Mouse (Mus musculus): ENCODE measurements around the gene Tmco1.

Gene Tmco1

DNA sequence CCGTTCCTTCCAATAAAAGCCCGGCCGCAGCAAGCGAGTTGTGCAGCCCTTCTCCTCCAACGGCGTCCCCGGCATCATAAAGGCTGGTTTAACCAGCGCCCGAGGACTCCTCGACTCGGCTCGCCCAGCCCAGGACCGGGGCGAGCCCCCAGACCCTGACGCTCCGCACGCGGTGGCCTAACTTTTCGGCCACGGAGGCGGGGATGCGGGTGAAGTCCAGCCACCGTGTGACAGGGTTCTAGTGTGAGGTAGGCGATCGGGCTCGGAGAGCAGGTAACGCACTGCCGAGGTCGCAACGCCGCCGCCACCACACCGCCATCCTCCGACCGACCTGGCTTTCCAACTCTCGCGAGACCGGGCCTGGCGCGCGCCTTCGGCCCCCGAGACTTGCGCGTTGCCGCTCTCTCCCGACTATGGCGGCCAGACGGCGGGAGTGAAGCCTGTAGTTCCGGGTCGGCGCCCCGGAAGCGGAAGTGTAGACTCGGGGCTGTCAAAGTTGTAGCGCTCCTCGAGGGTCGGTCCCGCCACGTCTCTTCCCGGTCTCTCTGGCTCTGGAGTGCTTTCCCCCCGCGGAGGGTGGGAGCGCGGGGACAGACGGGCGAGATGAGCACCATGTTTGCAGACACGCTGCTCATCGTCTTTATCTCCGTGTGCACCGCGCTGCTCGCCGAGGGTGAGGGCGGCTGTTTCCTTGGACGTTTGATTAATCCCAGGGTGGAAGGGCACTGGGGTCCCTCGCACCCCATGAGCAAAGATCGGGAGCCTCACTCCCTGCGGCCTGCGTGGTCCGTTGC, at the start of gene Tmco1:
Gene Tmco1, plus strand, starts transcription at position 118 of the 794 bp plus-strand sequence.
- peak; percentile 89 to 97 for DNase-seq (ENCODE audit: low read depth in 1 of 2, low spot score in 2 of 2)

- DNase-seq (ENCODE audit: low read depth in 1 of 2, low spot score in 2 of 2), result no peak
Measured at GRCm38 (mm10) chr1:167259702-167260101, 48.5 kb upstream of the Tmco1 start.

- no peak for DNase-seq (ENCODE audit: low read depth in 1 of 2, low spot score in 2 of 2)
Measured at GRCm38 (mm10) chr1:167261750-167262149, 46.4 kb upstream of the Tmco1 start.

DNA sequence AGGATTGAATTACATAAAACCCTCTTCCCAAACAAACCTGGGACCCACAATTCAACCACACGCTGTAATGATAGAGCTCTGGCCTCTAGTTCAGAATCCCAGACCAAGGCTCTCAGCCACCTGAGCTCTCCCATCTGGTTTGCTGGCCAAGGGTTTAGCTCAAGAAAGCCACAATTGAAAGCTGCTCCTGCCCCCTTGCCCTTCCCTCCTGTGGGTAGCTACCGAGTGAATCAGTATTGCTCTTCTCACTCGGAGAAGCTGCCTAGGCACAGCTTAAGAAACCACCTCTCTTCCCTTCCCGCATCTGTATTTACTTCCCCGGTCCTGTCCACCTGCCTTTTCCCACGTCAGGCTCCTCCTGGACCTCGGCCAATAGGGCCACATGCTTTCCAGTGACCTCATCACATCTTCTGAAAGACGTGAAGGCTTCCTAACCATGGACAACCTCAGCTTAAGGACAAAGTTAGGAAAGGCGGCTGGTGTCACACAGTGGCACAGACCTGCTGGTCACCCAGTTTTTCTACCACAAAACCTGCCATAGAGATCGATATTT, 45.6 kb upstream of the Tmco1 start:
- no peak for DNase-seq (ENCODE audit: low read depth in 1 of 2, low spot score in 2 of 2)

- no peak for DNase-seq (ENCODE audit: low read depth in 1 of 2, low spot score in 2 of 2)
Measured at GRCm38 (mm10) chr1:167265366-167265765, 42.8 kb upstream of the Tmco1 start.

GRCm38 (mm10) chr1:167266720-167267119, 41.5 kb upstream of the Tmco1 start:
- no peak for DNase-seq (ENCODE audit: low read depth in 1 of 2, low spot score in 2 of 2)

- no peak for DNase-seq (ENCODE audit: low read depth in 1 of 2, low spot score in 2 of 2)
Measured at GRCm38 (mm10) chr1:167268360-167269063, 39.7 kb upstream of the Tmco1 start.

DNA sequence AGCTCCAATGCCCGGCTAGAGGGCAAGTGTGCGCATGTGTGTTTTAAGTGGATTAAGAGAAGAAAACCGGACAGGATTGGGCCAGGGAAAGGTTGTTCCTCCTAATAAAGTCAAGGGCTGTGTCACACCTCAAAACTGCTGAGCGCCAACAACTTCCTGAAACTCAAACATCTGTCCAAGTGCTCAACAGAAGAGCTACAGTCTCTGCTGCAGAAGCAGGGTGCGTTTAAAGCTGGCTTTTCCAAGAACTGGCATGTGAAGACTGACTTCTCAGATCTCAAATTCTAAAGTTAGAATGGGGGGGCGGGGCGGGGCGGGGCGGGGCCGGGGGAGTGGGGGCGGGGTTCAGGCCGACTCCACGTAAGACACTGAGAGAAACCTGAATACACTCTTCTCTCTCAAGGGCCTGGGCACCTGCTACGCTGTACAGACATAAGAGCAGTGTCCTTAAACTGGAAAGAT, 38.8 kb upstream of the Tmco1 start:
- DNase-seq (ENCODE audit: low read depth in 1 of 2, low spot score in 2 of 2), result no peak

GRCm38 (mm10) chr1:167269856-167270270, 38.3 kb upstream of the Tmco1 start:
- DNase-seq (ENCODE audit: low read depth in 1 of 2, low spot score in 2 of 2), result no peak

DNA sequence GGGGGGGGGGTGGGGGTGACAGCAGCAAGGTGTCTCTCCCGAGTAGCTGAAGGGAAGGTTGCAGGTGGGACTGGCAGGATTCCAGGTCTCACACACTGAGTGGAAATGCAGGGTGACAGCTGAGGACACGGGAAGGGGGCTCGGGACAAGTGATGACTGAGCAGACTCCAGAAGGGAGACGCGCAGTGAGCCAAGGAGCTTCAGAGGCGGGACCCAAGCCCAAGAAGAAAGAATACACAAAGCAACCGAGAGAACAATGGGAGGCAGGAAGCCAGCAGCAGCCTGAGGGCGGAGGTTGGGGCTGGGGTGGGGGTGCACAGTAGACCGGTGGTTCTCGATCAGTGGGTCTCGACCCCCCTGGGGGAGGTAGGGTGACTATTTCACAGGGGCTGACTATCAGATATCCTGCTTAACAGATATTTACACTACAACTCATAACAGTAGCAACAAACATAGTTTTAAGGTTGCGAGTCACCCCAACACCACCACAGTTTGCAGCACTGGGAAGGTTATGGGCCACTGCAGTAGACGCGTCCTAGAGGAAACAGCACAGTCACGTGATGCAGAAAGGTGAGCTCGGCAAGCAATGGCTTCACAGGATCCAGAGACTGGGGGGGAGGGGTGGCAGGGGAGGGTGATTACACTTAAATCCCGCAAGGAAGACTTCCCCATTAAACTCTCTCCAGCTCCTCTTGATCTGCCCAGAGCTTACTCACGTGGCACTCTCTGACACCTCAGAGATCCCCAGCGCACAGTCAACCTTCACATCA, 37.7 kb upstream of the Tmco1 start:
- no peak for DNase-seq (ENCODE audit: low read depth in 1 of 2, low spot score in 2 of 2)

- DNase-seq (ENCODE audit: low read depth in 1 of 2, low spot score in 2 of 2), result no peak
Measured at GRCm38 (mm10) chr1:167271304-167271703, 36.9 kb upstream of the Tmco1 start.

DNA sequence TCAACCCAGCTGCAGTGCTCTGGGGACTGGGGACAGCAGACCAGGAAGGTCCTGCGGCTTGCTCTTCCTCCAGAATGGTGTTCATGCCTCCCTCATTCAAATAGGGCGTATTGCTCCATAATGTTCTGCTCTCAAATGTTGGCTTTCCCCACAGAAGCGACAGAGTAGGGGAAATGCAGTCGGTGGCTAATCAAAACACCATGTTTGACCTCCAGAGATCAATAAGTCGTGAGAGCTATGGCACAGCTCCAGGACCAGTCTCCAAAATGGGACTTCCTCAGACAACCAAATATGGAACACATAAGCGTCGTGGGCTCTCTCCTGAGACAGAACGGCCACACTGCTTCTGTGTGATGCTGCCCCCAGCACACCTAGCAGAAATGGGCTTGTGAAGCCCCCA, 36.3 kb upstream of the Tmco1 start:
- no peak for DNase-seq (ENCODE audit: low read depth in 1 of 2, low spot score in 2 of 2)

- no peak for DNase-seq (ENCODE audit: low read depth in 1 of 2, low spot score in 2 of 2)
Measured at GRCm38 (mm10) chr1:167273380-167274163, 34.6 kb upstream of the Tmco1 start.

- no peak for DNase-seq (ENCODE audit: low read depth in 1 of 2, low spot score in 2 of 2)
Measured at GRCm38 (mm10) chr1:167274646-167275390, 33.4 kb upstream of the Tmco1 start.

DNA sequence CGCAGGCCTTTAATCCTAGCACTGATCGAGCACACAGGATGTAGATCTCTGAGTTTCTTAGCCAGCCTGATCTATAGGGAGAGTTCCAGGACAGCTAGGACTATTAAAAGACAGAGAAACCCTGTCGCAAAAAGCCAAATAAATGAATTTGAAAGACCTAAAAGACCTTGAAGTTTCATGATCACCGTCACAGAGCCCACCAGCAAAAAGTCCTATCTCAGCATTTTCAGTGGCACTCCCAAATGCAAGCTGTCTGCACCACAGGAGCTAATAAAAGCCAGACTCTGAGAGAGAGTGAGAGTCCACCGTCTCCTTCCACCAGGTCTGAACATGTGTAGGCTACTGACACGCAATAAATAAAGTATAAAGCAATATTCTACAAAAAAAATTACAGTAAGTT, 29.8 kb upstream of the Tmco1 start:
- no peak for DNase-seq (ENCODE audit: low read depth in 1 of 2, low spot score in 2 of 2)

GRCm38 (mm10) chr1:167279160-167279715, 28.9 kb upstream of the Tmco1 start:
- DNase-seq (ENCODE audit: low read depth in 1 of 2, low spot score in 2 of 2), result no peak

GRCm38 (mm10) chr1:167280061-167280460, 28.1 kb upstream of the Tmco1 start:
- DNase-seq (ENCODE audit: low read depth in 1 of 2, low spot score in 2 of 2), result no peak

- DNase-seq (ENCODE audit: low read depth in 1 of 2, low spot score in 2 of 2), result no peak
Measured at GRCm38 (mm10) chr1:167282112-167282511, 26.1 kb upstream of the Tmco1 start.

DNA sequence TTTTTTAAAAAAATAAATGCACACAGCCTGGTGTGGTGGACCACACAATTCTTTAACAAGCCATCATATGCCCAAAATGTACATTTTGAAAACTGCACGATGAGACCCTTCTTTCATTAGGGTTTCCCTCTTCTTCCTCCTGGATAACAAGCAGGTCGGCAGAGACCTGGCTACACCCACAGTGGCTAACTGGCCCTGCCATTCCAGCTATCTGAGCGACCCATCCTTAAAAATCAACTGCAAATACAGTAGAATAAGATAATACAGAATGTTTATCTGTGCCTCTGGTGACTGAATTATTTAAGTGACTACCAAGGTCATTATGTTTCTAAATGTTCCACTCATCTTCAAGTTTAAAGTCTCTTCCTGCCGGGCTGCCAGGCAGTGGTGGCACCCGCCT, 25.4 kb upstream of the Tmco1 start:
- DNase-seq (ENCODE audit: low read depth in 1 of 2, low spot score in 2 of 2), result no peak
